Mouse (Mus musculus) liver, postnatal 0 days (tissue): ENCODE results near the gene Zfand5. TPM values are rescaled to one million over a fixed set of nuclear protein-coding genes. Genes with fewer than 3 reads are reported as not detected.

Experiments
- ATAC-seq: fragments of 200-750 bp; cut with Nextera tagmentation; 2 replicates; pipeline ENCODE4 v1.8.0; 2017; ENCODE audit warnings: mild to moderate bottlenecking, moderate library complexity
- DNase-seq: peaks from one replicate; pipeline ENCODE4 v3.0.0-alpha.2; 2016
- H3K27ac ChIP-seq: fragments of 300-500 bp; sonication (generic); 2 replicates; pipeline ENCODE4 v1.5.1; 2014; ENCODE audit warnings: antibody characterized with exemption, moderate library complexity, mild to moderate bottlenecking, low read depth
- H3K27me3 ChIP-seq: fragments of 300-500 bp; sonication (generic); 2 replicates; pipeline ENCODE4 v1.6.1; 2014; ENCODE audit warnings: low read length, control low read depth, mixed read lengths; ENCODE audit not compliant: insufficient read depth
- H3K36me3 ChIP-seq: fragments of 300-500 bp; sonication (generic); replicated peaks from 2 replicates; pipeline ENCODE4 v1.6.1; 2014; ENCODE audit warnings: mild to moderate bottlenecking, control low read depth, low read length, moderate library complexity, mixed read lengths; ENCODE audit not compliant: insufficient read depth
- H3K4me1 ChIP-seq: fragments of 300-500 bp; sonication (generic); 2 replicates; pipeline ENCODE4 v1.6.1; 2014; ENCODE audit warnings: antibody characterized with exemption, mild to moderate bottlenecking, control low read depth; ENCODE audit not compliant: insufficient read depth
- H3K4me2 ChIP-seq: fragments of 300-500 bp; sonication (generic); 2 replicates; pipeline ENCODE4 v1.6.1; 2014; ENCODE audit warnings: low read depth, mild to moderate bottlenecking, low read length, moderate library complexity, mixed read lengths
- H3K4me3 ChIP-seq: fragments of 300-500 bp; sonication (generic); 2 replicates; pipeline ENCODE4 v1.5.1; 2014; ENCODE audit warnings: low read depth, low read length
- H3K9ac ChIP-seq: fragments of 300-500 bp; sonication (generic); replicated peaks from 2 replicates; pipeline ENCODE4 v1.6.1; 2014; ENCODE audit warnings: mild to moderate bottlenecking, moderate library complexity
- H3K9me3 ChIP-seq: fragments of 300-500 bp; sonication (generic); 2 replicates; pipeline ENCODE4 v1.6.1; 2016; ENCODE audit warnings: mild to moderate bottlenecking, control low read depth, low read length, mixed read lengths
- CTCF ChIP-seq: sonication (generic); IDR thresholded peaks from 2 replicates; pipeline ENCODE4 v1.5.1; 2016; ENCODE audit warnings: antibody characterized with exemption, low read depth
- EP300 ChIP-seq: IDR thresholded peaks from 2 replicates; pipeline ENCODE4 v1.6.1; 2016; ENCODE audit warnings: antibody characterized with exemption, low read depth, mild to moderate bottlenecking
- WGBS: fragments of 180-500 bp; shearing (Covaris S2); extraction: QIAGEN DNeasy Blood & Tissue Kit; methylation state at CpG from one replicate; pipeline ENCODE4 v1.1.7; 2014; ENCODE audit not compliant: insufficient replicate concordance; 5-methylcytosine and 5-hydroxymethylcytosine counted together
- polyA plus RNA-seq: library from polyadenylated mRNA; unstranded; fragments of >200 nt; fragmentation: Nextera tagmentation; extraction: Ambion mirVana; gene quantifications from 2 replicates; pipeline ENCODE4 v1.2.1, GENCODE M21; 2015

Gene Zfand5
- polyA plus RNA-seq, 1 experiment from 2014 or later = 45.0 TPM

DNA sequence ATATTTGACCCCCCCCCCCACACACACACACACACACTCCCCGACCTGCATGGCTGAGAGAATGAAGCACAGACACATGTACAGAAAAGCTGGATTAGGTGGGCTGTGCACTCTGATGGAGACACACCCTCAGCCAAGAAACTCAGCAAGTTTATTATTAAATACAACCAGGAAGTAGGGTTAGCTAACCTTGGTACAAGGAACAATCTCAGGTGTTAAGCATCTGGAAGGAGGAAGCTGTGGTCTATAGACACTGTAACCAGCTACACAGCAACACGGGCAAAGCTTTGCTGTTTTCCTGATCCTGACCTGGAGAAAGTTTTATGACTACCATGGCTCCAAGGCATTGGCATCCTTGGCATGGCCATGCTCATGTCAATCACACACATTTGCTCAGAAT lies 12.6 kb upstream of the Zfand5 start:
- H3K27me3 ChIP-seq = no peaks in the 10 kb centered on the region
- H3K4me2 ChIP-seq = no peak overlapping the region
- H3K9me3 ChIP-seq = no peaks in the 10 kb centered on the region
- no peak overlapping the region for H3K4me3 ChIP-seq
- ATAC-seq = no peak
- no peak overlapping the region for H3K9ac ChIP-seq
- TF ChIP-seq EP300 = no peak
- no peak for TF ChIP-seq CTCF
- H3K36me3 ChIP-seq = no peaks in the 10 kb centered on the region
- DNase-seq = no peak
- H3K4me1 ChIP-seq = no peaks in the 10 kb centered on the region
- whole genome bisulfite sequencing = 64% methylated on average over 2 of the region's 2 CpGs
- no peak overlapping the region for H3K27ac ChIP-seq

DNA sequence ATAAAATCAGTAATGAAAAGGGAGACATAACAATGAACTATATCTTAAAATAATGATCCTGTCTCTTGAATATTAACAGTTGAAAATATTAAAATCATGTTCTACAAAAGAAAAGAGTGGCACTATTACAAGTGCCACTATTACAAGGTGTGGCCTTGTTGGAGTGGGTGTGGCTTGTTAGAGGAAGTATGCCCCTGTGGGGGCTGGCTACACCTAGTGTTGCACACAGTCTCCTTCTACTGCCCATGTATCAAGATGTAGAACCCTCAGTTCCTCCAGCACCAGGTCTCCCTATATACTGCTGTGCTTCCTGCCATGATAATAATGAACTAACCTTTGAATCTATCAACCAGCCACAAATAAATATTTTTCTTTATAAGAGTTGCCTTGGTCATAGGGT lies 11.8 kb upstream of the Zfand5 start:
- Histone ChIP-seq H3K4me1 (no peaks in the 10 kb centered on the region), H3K27ac (no peak overlapping the region), H3K4me3 (no peak overlapping the region), H3K36me3 (no peaks in the 10 kb centered on the region), H3K9me3 (no peaks in the 10 kb centered on the region), H3K27me3 (no peaks in the 10 kb centered on the region), H3K4me2 (no peak overlapping the region), H3K9ac (no peak overlapping the region)
- DNase-seq (no peak), ATAC-seq (no peak; the same call in 1 of the 2 replicates)
- no peak for TF ChIP-seq CTCF
- TF ChIP-seq EP300 = no peak

DNA sequence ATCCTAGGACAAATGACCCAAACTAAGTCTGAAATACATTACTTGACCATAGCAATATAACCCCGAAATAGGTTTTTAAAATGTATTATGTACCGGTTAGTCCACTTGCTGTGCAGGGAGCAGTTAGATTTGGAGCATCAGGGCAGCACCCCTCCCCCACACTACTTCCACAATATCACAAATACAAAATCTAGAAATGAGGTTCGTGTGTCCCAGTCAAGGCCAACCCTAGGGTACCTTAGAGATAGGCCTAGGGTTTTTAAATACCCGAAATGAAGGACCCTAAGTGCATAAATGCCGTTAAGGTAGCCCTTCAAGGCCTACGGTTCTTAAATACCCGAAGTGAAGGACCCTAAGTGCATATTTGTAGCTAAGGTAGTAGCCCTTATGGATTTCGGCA lies 892 bp upstream of the Zfand5 start:
- no peak for ATAC-seq

DNA sequence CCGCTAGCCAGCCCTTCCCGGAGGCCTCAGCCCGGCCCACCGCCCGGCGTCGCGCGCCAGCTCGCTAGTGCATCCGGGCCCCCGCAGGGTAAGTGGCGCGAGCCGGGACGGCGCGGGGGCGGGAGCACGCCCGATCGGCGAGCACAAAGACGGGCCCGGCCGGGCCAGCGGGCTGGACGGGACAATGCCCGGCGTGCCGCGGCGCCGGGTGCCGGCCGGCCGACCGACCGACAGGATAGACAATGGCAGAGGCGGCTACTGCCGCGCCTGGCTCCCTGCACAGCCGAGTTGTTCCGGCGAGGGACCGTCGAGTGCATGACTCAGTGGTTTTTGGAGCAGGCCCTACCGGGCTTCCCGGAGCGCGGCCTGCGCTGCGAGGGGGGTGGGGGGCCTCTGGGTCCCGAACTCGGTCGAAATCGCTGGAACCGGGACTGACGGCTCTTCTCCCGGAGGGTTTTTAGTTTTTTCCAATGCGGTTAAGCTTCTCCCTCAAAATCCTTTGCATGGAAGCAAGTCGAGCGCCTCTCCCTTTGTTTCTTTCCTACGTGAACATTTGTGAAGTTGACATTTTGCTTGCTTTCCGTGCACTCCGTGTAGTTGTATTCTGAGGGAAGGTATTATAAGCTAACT lies 692 bp downstream of the Zfand5 start:
- peaks cover 15% of the 10 kb centered on the region for H3K36me3 ChIP-seq
- peak overlapping the region; percentile 88 for H3K4me3 ChIP-seq
- under 1% methylated on average over 52 of the region's 66 CpGs for WGBS
- DNase-seq (peak; percentile 84), ATAC-seq (peak; percentile 57)
- H3K27me3 ChIP-seq = no peaks in the 10 kb centered on the region
- peak overlapping the region; percentile 98 for H3K27ac ChIP-seq
- TF ChIP-seq EP300 = no peak
- TF ChIP-seq CTCF = no peak
- no peaks in the 10 kb centered on the region for H3K9me3 ChIP-seq
- H3K4me1 ChIP-seq = peaks cover 11% of the 10 kb centered on the region; the same call in 1 of the 2 replicates
- peak overlapping the region; percentile 75 for H3K4me2 ChIP-seq
- H3K9ac ChIP-seq = peak overlapping the region; percentile 96

More for the DNA sequence above, 892 bp upstream of the Zfand5 start:
- no peak for DNase-seq
- Histone ChIP-seq H3K36me3 (peaks cover under 1% of the 10 kb centered on the region), H3K27me3 (no peaks in the 10 kb centered on the region), H3K4me1 (peaks cover 8% of the 10 kb centered on the region; the same call in 1 of the 2 replicates), H3K9ac (peak overlapping the region; percentile 96), H3K4me3 (peak overlapping the region; percentile 88), H3K4me2 (peak overlapping the region; percentile 75), H3K9me3 (no peaks in the 10 kb centered on the region), H3K27ac (peak overlapping the region; percentile 98)
- no peak for TF ChIP-seq CTCF
- no peak for TF ChIP-seq EP300
- WGBS = 19% methylated on average over 8 of the region's 8 CpGs

DNA sequence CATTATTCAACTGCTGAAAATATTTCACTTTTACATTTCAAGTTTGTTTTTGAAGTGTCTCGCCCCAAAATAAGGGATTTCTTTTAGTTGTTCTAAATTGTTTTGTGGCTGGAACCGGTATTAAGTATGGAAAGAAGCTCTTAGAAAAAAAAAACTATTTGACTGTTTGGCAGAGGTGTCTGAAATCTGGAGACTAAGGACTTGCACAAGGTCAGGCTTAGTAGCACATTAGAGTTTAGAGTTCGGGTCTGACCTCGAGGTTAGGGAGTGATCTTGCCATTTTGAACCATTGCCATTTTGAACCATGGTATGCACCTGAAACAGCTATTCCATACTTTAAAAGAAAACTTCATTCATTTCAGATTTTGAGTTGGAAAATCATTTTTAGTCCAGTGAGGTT lies 1.4 kb downstream of the Zfand5 start:
- WGBS = 1% methylated on average over 4 of the region's 4 CpGs
- Histone ChIP-seq H3K4me2 (peak overlapping the region; percentile 75), H3K9me3 (no peaks in the 10 kb centered on the region), H3K4me3 (peak overlapping the region; percentile 88), H3K36me3 (peaks cover 21% of the 10 kb centered on the region), H3K27me3 (no peaks in the 10 kb centered on the region), H3K27ac (peak overlapping the region; percentile 75), H3K4me1 (peaks cover 11% of the 10 kb centered on the region; the same call in 1 of the 2 replicates), H3K9ac (peak overlapping the region; percentile 96)
- no peak for ATAC-seq
- TF ChIP-seq EP300 (no peak; the same call in 1 of the 2 replicates), CTCF (no peak)
- no peak for DNase-seq

DNA sequence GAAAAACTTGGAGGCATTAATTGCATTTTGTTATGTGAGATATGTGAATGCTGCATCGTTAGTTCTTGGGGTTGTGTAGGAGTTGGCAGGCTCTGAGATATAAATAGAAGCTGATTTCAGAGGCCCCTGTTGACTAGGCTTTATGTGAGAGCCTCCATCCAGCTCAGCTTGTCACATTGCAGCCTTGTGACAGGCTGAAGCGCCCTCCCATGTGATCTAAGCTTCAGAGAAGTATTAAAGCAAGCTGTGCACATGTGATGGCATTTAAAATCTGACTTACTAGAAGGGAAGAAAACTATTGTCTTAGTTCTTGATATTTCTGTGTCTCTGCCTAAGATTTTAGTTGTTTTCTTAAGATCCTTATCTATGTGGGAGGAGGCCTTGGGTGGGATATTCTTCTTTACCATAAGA lies 2.1 kb downstream of the Zfand5 start:
- Histone ChIP-seq H3K27me3 (no peaks in the 10 kb centered on the region), H3K36me3 (peaks cover 24% of the 10 kb centered on the region), H3K9ac (peak overlapping the region; percentile 96), H3K9me3 (no peaks in the 10 kb centered on the region), H3K4me3 (peak overlapping the region; percentile 88), H3K27ac (peak overlapping the region; percentile 75), H3K4me2 (peak overlapping the region; percentile 75), H3K4me1 (peaks cover 11% of the 10 kb centered on the region; the same call in 1 of the 2 replicates)
- no peak for TF ChIP-seq EP300
- TF ChIP-seq CTCF = no peak
- DNase-seq (peak; percentile 54), ATAC-seq (0 out of 2 replicates have a peak, but pooled peaks have one; percentile 5)
- 5% methylated on average over 2 of the region's 2 CpGs for WGBS
